Mouse (Mus musculus): ENCODE data around the gene Naa10. TPM values are rescaled to one million over a fixed set of nuclear protein-coding genes. Genes with fewer than 3 reads are reported as not detected.

The Naa10 gene
- polyA plus RNA-seq, 1 experiment = 50.5 TPM

GRCm38 (mm10) chrX:73895719-73896118, 26.0 kb downstream of the Naa10 start, which contains the start of gene L1cam:
L1cam (minus strand) TSS chrX:73896105.
- WGBS = 25% methylated on average over 2 of the region's 2 CpGs

DNA sequence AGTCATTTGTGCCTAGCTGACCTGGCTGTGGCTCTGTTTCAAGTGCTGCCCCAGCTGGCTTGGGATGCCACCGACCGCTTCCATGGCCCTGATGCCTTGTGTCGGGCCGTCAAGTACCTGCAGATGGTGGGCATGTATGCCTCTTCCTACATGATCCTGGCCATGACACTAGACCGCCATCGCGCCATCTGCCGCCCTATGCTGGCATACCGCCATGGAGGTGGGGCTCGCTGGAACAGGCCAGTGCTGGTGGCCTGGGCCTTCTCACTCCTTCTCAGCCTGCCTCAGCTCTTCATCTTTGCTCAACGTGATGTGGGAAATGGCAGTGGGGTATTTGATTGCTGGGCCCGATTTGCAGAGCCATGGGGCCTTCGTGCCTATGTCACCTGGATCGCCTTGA, 28.9 kb downstream of the Naa10 start:
- Histone ChIP-seq H3K4me3 (ENCODE audit: low read depth, low read length) (no peak overlapping the region), H3K27me3 (ENCODE audit: control insufficient read depth, insufficient read depth, low read length) (no peaks in the 10 kb centered on the region), H3K4me1 (ENCODE audit: control insufficient read depth, insufficient read depth, insufficient read length, low read length) (no peaks in the 10 kb centered on the region), H3K27ac (ENCODE audit: insufficient read depth, low read depth, low read length) (no peak overlapping the region), H3K36me3 (ENCODE audit: control insufficient read depth, insufficient read depth, low read length) (no peaks in the 10 kb centered on the region)
- TF ChIP-seq CTCF (IDR thresholded peaks at IDR 0.05; ENCODE audit: extremely low read depth, insufficient read length, insufficient replicate concordance, low read depth, low read length) (no peak), POLR2A (IDR thresholded peaks at IDR 0.05; ENCODE audit: low read depth, low read length) (no peak)
- WGBS = 84% methylated on average over 14 of the region's 14 CpGs

More at GRCm38 (mm10) chrX:73895719-73896118, 26.0 kb downstream of the Naa10 start, which contains the start of gene L1cam:
- Histone ChIP-seq H3K36me3 (ENCODE audit: control insufficient read depth, insufficient read depth, low read length) (no peaks in the 10 kb centered on the region), H3K27ac (ENCODE audit: insufficient read depth, low read depth, low read length) (no peak within 1 kb of the TSS), H3K27me3 (ENCODE audit: control insufficient read depth, insufficient read depth, low read length) (no peaks in the 10 kb centered on the region), H3K4me1 (ENCODE audit: control insufficient read depth, insufficient read depth, insufficient read length, low read length) (no peaks in the 10 kb centered on the region), H3K4me3 (ENCODE audit: low read depth, low read length) (no peak within 1 kb of the TSS)
- peak; percentile 53; the same call in 1 of the 2 replicates for TF ChIP-seq CTCF (IDR thresholded peaks at IDR 0.05; ENCODE audit: extremely low read depth, insufficient read length, insufficient replicate concordance, low read depth, low read length)
- no peak for TF ChIP-seq POLR2A (IDR thresholded peaks at IDR 0.05; ENCODE audit: low read depth, low read length)

GRCm38 (mm10) chrX:73891551-73892152, 30.1 kb downstream of the Naa10 start, which contains the start of gene Avpr2:
Avpr2 (plus strand) TSS chrX:73892102.
- Histone ChIP-seq H3K4me3 (ENCODE audit: low read depth, low read length) (no peak within 1 kb of the TSS), H3K27ac (ENCODE audit: insufficient read depth, low read depth, low read length) (no peak within 1 kb of the TSS), H3K4me1 (ENCODE audit: control insufficient read depth, insufficient read depth, insufficient read length, low read length) (no peaks in the 10 kb centered on the region), H3K36me3 (ENCODE audit: control insufficient read depth, insufficient read depth, low read length) (no peaks in the 10 kb centered on the region), H3K27me3 (ENCODE audit: control insufficient read depth, insufficient read depth, low read length) (no peaks in the 10 kb centered on the region)
- TF ChIP-seq POLR2A (IDR thresholded peaks at IDR 0.05; ENCODE audit: low read depth, low read length) (no peak), CTCF (IDR thresholded peaks at IDR 0.05; ENCODE audit: extremely low read depth, insufficient read length, insufficient replicate concordance, low read depth, low read length) (no peak)
- 55% methylated on average over 6 of the region's 6 CpGs for WGBS

DNA sequence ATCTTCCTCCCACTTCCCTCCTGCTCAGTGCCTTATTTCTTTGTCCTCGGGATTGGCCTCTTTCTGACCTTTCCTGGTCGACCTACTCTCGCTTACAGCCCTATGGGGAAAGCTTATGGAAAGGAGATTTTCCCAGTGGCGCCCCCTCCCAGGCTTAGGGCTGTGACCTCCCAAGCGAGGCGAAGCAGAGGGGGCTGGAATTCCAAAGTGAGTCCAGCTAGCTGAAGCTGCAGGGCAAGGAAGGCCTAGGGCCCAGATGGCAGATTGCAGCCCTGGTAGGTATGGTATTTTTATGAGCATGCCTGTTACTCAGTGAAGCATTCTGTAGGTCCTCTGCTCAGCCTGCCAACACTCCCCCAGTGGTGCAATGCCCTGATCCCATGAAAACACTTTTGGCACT, 40.3 kb downstream of the Naa10 start:
- TF ChIP-seq CTCF (IDR thresholded peaks at IDR 0.05; ENCODE audit: extremely low read depth, insufficient read length, insufficient replicate concordance, low read depth, low read length) (no peak), POLR2A (IDR thresholded peaks at IDR 0.05; ENCODE audit: low read depth, low read length) (no peak)
- WGBS = 47% methylated on average over 6 of the region's 6 CpGs
- H3K36me3 ChIP-seq (ENCODE audit: control insufficient read depth, insufficient read depth, low read length) = no peaks in the 10 kb centered on the region
- H3K4me1 ChIP-seq (ENCODE audit: control insufficient read depth, insufficient read depth, insufficient read length, low read length) = peaks cover 8% of the 10 kb centered on the region; the same call in 1 of the 2 replicates
- no peaks in the 10 kb centered on the region for H3K27me3 ChIP-seq (ENCODE audit: control insufficient read depth, insufficient read depth, low read length)
- no peak overlapping the region for H3K4me3 ChIP-seq (ENCODE audit: low read depth, low read length)
- H3K27ac ChIP-seq (ENCODE audit: insufficient read depth, low read depth, low read length) = no peak overlapping the region

DNA sequence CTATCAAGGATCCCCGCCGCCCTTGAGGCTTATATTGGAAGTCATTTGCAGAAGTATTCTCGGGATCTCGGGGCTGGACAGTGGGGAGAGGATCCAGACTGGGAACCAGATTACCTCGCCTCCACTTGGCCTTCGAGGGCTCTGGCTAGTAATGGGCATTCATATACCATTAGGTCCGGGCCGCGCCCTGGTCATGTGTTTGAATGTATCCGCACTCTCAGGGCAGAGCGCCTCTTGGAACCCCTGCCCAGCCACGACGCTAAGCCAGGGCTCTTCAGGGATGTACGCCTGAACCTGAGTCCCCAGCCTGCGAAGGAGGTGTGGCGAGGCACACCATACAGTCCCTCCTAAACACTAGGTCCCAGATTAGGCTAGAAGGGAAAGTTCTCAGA, 40.7 kb downstream of the Naa10 start:
- H3K27me3 ChIP-seq (ENCODE audit: control insufficient read depth, insufficient read depth, low read length) = no peaks in the 10 kb centered on the region
- H3K4me3 ChIP-seq (ENCODE audit: low read depth, low read length) = peak overlapping the region; percentile 78
- H3K36me3 ChIP-seq (ENCODE audit: control insufficient read depth, insufficient read depth, low read length) = no peaks in the 10 kb centered on the region
- no peak for TF ChIP-seq POLR2A (IDR thresholded peaks at IDR 0.05; ENCODE audit: low read depth, low read length)
- TF ChIP-seq CTCF (IDR thresholded peaks at IDR 0.05; ENCODE audit: extremely low read depth, insufficient read length, insufficient replicate concordance, low read depth, low read length) = no peak
- 22% methylated on average over 16 of the region's 16 CpGs for WGBS
- H3K4me1 ChIP-seq (ENCODE audit: control insufficient read depth, insufficient read depth, insufficient read length, low read length) = peaks cover 8% of the 10 kb centered on the region; the same call in 1 of the 2 replicates
- H3K27ac ChIP-seq (ENCODE audit: insufficient read depth, low read depth, low read length) = no peak overlapping the region

GRCm38 (mm10) chrX:73880194-73881035, 41.3 kb downstream of the Naa10 start:
- peak overlapping the region; percentile 66 for H3K27ac ChIP-seq (ENCODE audit: insufficient read depth, low read depth, low read length)
- peak overlapping the region; percentile 78 for H3K4me3 ChIP-seq (ENCODE audit: low read depth, low read length)
- no peaks in the 10 kb centered on the region for H3K27me3 ChIP-seq (ENCODE audit: control insufficient read depth, insufficient read depth, low read length)
- no peaks in the 10 kb centered on the region for H3K36me3 ChIP-seq (ENCODE audit: control insufficient read depth, insufficient read depth, low read length)
- peaks cover 8% of the 10 kb centered on the region; the same call in 1 of the 2 replicates for H3K4me1 ChIP-seq (ENCODE audit: control insufficient read depth, insufficient read depth, insufficient read length, low read length)
- 12% methylated on average over 47 of the region's 48 CpGs for WGBS
- no peak for TF ChIP-seq CTCF (IDR thresholded peaks at IDR 0.05; ENCODE audit: extremely low read depth, insufficient read length, insufficient replicate concordance, low read depth, low read length)
- TF ChIP-seq POLR2A (IDR thresholded peaks at IDR 0.05; ENCODE audit: low read depth, low read length) = no peak

DNA sequence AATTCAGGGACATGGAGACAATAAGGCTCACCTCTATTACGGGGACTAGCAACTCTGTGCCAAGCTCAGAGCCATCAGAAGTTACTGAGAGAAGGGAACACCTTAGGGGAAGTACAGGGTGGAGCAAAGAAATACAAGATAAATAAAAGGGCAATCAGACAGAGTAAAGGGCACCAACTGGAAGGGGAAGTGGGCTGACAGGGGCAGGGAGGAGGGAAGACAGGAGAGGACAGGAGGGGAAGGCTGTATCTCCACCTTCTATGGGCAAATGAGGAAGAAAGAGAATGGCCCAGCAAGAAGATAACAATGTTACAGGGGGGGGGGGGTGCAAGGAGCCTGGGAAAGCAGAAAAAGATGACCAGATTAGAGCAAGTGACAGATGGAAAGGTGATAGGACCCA, 44.7 kb downstream of the Naa10 start:
- H3K4me3 ChIP-seq (ENCODE audit: low read depth, low read length) = no peak overlapping the region
- WGBS = 36% methylated on average over 1 of the region's 1 CpGs
- no peak for TF ChIP-seq POLR2A (IDR thresholded peaks at IDR 0.05; ENCODE audit: low read depth, low read length)
- TF ChIP-seq CTCF (IDR thresholded peaks at IDR 0.05; ENCODE audit: extremely low read depth, insufficient read length, insufficient replicate concordance, low read depth, low read length) = no peak
- H3K4me1 ChIP-seq (ENCODE audit: control insufficient read depth, insufficient read depth, insufficient read length, low read length) = peaks cover 8% of the 10 kb centered on the region; the same call in 1 of the 2 replicates
- H3K27ac ChIP-seq (ENCODE audit: insufficient read depth, low read depth, low read length) = peak overlapping the region; percentile 68
- H3K27me3 ChIP-seq (ENCODE audit: control insufficient read depth, insufficient read depth, low read length) = no peaks in the 10 kb centered on the region
- H3K36me3 ChIP-seq (ENCODE audit: control insufficient read depth, insufficient read depth, low read length) = no peaks in the 10 kb centered on the region

Measured in small intestine, adult 2 months (tissue).